Mouse (Mus musculus) liver, embryonic 11.5 days (tissue): ENCODE results near the gene Rundc1. TPM values are rescaled to one million over a fixed set of nuclear protein-coding genes. Genes with fewer than 3 reads are reported as not detected.
"Not testable (repeated sequence)": the region's sequence is repeated elsewhere in the genome, so short reads cannot be mapped to it uniquely, and the experiment has no call there.

Experiments
- ATAC-seq: fragments of 200-750 bp; cut with Nextera tagmentation; replicated peaks from 2 replicates; pipeline ENCODE4 v1.8.0; 2017; ENCODE audit warnings: moderate number of reproducible peaks, mild to moderate bottlenecking, moderate TSS enrichment, moderate library complexity; ENCODE audit not compliant: low FRiP score
- DNase-seq: peaks from one replicate; pipeline ENCODE4 v3.0.0-alpha.2; 2017; ENCODE audit warnings: low spot score
- H3K27ac ChIP-seq: fragments of 300-500 bp; sonication (generic); 2 replicates; pipeline ENCODE4 v1.5.1; 2014; ENCODE audit warnings: mild to moderate bottlenecking, low read depth, low read length, control low read depth
- H3K27me3 ChIP-seq: fragments of 300-500 bp; sonication (generic); replicated peaks from 2 replicates; pipeline ENCODE4 v1.6.1; 2014; ENCODE audit warnings: low read length, mixed read lengths; ENCODE audit not compliant: control insufficient read depth, insufficient read depth
- H3K36me3 ChIP-seq: fragments of 300-500 bp; sonication (generic); 2 replicates; pipeline ENCODE4 v1.6.1; 2014; ENCODE audit warnings: mild to moderate bottlenecking, low read length, moderate library complexity, mixed read lengths; ENCODE audit not compliant: control insufficient read depth, insufficient read depth
- H3K4me1 ChIP-seq: fragments of 300-500 bp; sonication (generic); replicated peaks from 2 replicates; pipeline ENCODE4 v1.6.1; 2014; ENCODE audit warnings: low read length, mixed read lengths; ENCODE audit not compliant: control insufficient read depth, insufficient read depth
- H3K4me2 ChIP-seq: fragments of 300-500 bp; sonication (generic); 2 replicates; pipeline ENCODE4 v1.6.1; 2014; ENCODE audit warnings: mild to moderate bottlenecking, control low read depth, moderate library complexity
- H3K4me3 ChIP-seq: fragments of 300-500 bp; sonication (generic); 2 replicates; pipeline ENCODE4 v1.5.1; 2014; ENCODE audit warnings: low read depth, low read length, control low read depth
- H3K9ac ChIP-seq: fragments of 300-500 bp; sonication (generic); 2 replicates; pipeline ENCODE4 v1.6.1; 2014; ENCODE audit warnings: low read depth, low read length, control low read depth
- H3K9me3 ChIP-seq: fragments of 300-500 bp; sonication (generic); 2 replicates; pipeline ENCODE4 v1.6.1; 2016; ENCODE audit warnings: low read length, inconsistent platforms, mixed read lengths; ENCODE audit not compliant: control insufficient read depth
- WGBS: fragments of 180-500 bp; shearing (Covaris S2); extraction: QIAGEN DNeasy Blood & Tissue Kit; methylation state at CpG from one replicate; pipeline ENCODE4 v1.1.7; 2014; 5-methylcytosine and 5-hydroxymethylcytosine counted together
- polyA plus RNA-seq: library from polyadenylated mRNA; unstranded; fragments of >200 nt; fragmentation: Nextera tagmentation; extraction: Ambion mirVana; gene quantifications from 2 replicates; pipeline ENCODE4 v1.2.1, GENCODE M21; 2014

Gene Rundc1
- polyA plus RNA-seq, 1 experiment from 2014 or later = 13.4 TPM

GRCm38 (mm10) chr11:101473686-101474085, 48.8 kb downstream of the Rundc1 start:
- WGBS = 70% methylated on average over 1 of the region's 1 CpGs
- not testable (repeated sequence) for DNase-seq, H3K27me3 ChIP-seq, H3K9me3 ChIP-seq, H3K36me3 ChIP-seq, ATAC-seq, H3K9ac ChIP-seq, H3K4me1 ChIP-seq, H3K4me3 ChIP-seq, H3K4me2 ChIP-seq, H3K27ac ChIP-seq

- 75% methylated on average over 5 of the region's 5 CpGs for WGBS
- no peak for ATAC-seq
- Histone ChIP-seq H3K27me3 (0 out of 2 replicates have a peak, but pooled peaks cover 2% of the 10 kb centered on the region), H3K9me3 (no peaks in the 10 kb centered on the region), H3K27ac (no peak overlapping the region), H3K36me3 (no peaks in the 10 kb centered on the region), H3K9ac (no peak overlapping the region), H3K4me2 (no peak overlapping the region), H3K4me1 (peaks cover 5% of the 10 kb centered on the region), H3K4me3 (no peak overlapping the region)
- no peak for DNase-seq
Measured at GRCm38 (mm10) chr11:101474298-101474697, 49.4 kb downstream of the Rundc1 start.

GRCm38 (mm10) chr11:101476361-101476760, 51.5 kb downstream of the Rundc1 start:
- not testable (repeated sequence) for H3K4me2 ChIP-seq, H3K27ac ChIP-seq, H3K9ac ChIP-seq, H3K4me1 ChIP-seq, DNase-seq, H3K36me3 ChIP-seq, H3K27me3 ChIP-seq, ATAC-seq, H3K9me3 ChIP-seq, H3K4me3 ChIP-seq
- 85% methylated on average over 4 of the region's 4 CpGs for WGBS

- Histone ChIP-seq H3K9me3 (no peaks in the 10 kb centered on the region), H3K4me2 (no peak overlapping the region), H3K9ac (no peak overlapping the region), H3K4me3 (no peak overlapping the region), H3K27me3 (0 out of 2 replicates have a peak, but pooled peaks cover 2% of the 10 kb centered on the region), H3K4me1 (peaks cover 8% of the 10 kb centered on the region), H3K36me3 (no peaks in the 10 kb centered on the region), H3K27ac (no peak overlapping the region)
- DNase-seq = no peak
- no peak for ATAC-seq
- 58% methylated on average over 4 of the region's 4 CpGs for WGBS
Measured at GRCm38 (mm10) chr11:101477194-101477551, 52.3 kb downstream of the Rundc1 start.

GRCm38 (mm10) chr11:101477552-101478211, 52.8 kb downstream of the Rundc1 start:
- WGBS = 72% methylated on average over 10 of the region's 10 CpGs
- Histone ChIP-seq H3K27ac (no peak overlapping the region), H3K9me3 (no peaks in the 10 kb centered on the region)

GRCm38 (mm10) chr11:101479171-101479635, 54.3 kb downstream of the Rundc1 start:
- Histone ChIP-seq H3K4me2 (peak overlapping the region; percentile 49), H3K36me3 (no peaks in the 10 kb centered on the region), H3K9me3 (no peaks in the 10 kb centered on the region), H3K4me3 (no peak overlapping the region), H3K27ac (no peak overlapping the region), H3K27me3 (no peaks in the 10 kb centered on the region), H3K4me1 (peaks cover 15% of the 10 kb centered on the region), H3K9ac (no peak overlapping the region)
- no peak for DNase-seq
- ATAC-seq = no peak
- 24% methylated on average over 18 of the region's 18 CpGs for WGBS

More at GRCm38 (mm10) chr11:101477552-101478211, 52.8 kb downstream of the Rundc1 start:
- Histone ChIP-seq H3K4me3 (no peak overlapping the region), H3K4me2 (no peak overlapping the region), H3K9ac (no peak overlapping the region), H3K36me3 (no peaks in the 10 kb centered on the region), H3K27me3 (0 out of 2 replicates have a peak, but pooled peaks cover 2% of the 10 kb centered on the region), H3K4me1 (peaks cover 8% of the 10 kb centered on the region)
- no peak for ATAC-seq
- DNase-seq = no peak

- Histone ChIP-seq H3K4me3 (no peak overlapping the region), H3K36me3 (no peaks in the 10 kb centered on the region), H3K4me1 (peaks cover 32% of the 10 kb centered on the region), H3K27ac (no peak overlapping the region), H3K27me3 (no peaks in the 10 kb centered on the region), H3K4me2 (no peak overlapping the region), H3K9me3 (no peaks in the 10 kb centered on the region), H3K9ac (no peak overlapping the region)
- 27% methylated on average over 6 of the region's 6 CpGs for WGBS
- DNase-seq = no peak
- no peak for ATAC-seq
Measured at GRCm38 (mm10) chr11:101480912-101481311, 56.0 kb downstream of the Rundc1 start.

GRCm38 (mm10) chr11:101483804-101484203, 58.9 kb downstream of the Rundc1 start:
- H3K4me2 ChIP-seq = peak overlapping the region; percentile 3
- H3K4me1 ChIP-seq = peaks cover 41% of the 10 kb centered on the region

GRCm38 (mm10) chr11:101484245-101484644, 59.4 kb downstream of the Rundc1 start:
- Histone ChIP-seq H3K27me3 (no peaks in the 10 kb centered on the region), H3K36me3 (peaks cover 11% of the 10 kb centered on the region; the same call in 1 of the 2 replicates), H3K27ac (peak overlapping the region; percentile 51; the same call in 1 of the 2 replicates), H3K9me3 (no peaks in the 10 kb centered on the region), H3K4me3 (no peak overlapping the region), H3K9ac (no peak overlapping the region), H3K4me1 (peaks cover 37% of the 10 kb centered on the region), H3K4me2 (peak overlapping the region; percentile 3)
- ATAC-seq = peak; percentile 46; the same call in 1 of the 2 replicates
- no peak for DNase-seq
- 44% methylated on average over 6 of the region's 6 CpGs for WGBS

More at GRCm38 (mm10) chr11:101483804-101484203, 58.9 kb downstream of the Rundc1 start:
- no peak overlapping the region for H3K4me3 ChIP-seq
- H3K27me3 ChIP-seq = no peaks in the 10 kb centered on the region
- peaks cover 7% of the 10 kb centered on the region; the same call in 1 of the 2 replicates for H3K36me3 ChIP-seq
- H3K27ac ChIP-seq = no peak overlapping the region
- no peak for ATAC-seq
- H3K9me3 ChIP-seq = no peaks in the 10 kb centered on the region
- no peak for DNase-seq
- no peak overlapping the region for H3K9ac ChIP-seq
- 41% methylated on average over 3 of the region's 3 CpGs for WGBS
